Mouse (Mus musculus) ZHBTc4 (cell line): Measurements from ENCODE around the gene Cit.

ENCODE experiments used
- DNase-seq: peaks from one replicate; pipeline ENCODE4 v3.0.0-alpha.2; 2011; ENCODE audit warnings: low read depth, low spot score

The Cit gene

GRCm38 (mm10) chr5:115850250-115851028, 5.4 kb downstream of the Cit start:
- DNase-seq = no peak

GRCm38 (mm10) chr5:115851029-115851365, 5.9 kb downstream of the Cit start:
- no peak for DNase-seq

GRCm38 (mm10) chr5:115852431-115852830, 7.4 kb downstream of the Cit start:
- no peak for DNase-seq

GRCm38 (mm10) chr5:115853691-115854090, 8.6 kb downstream of the Cit start:
- DNase-seq = peak; percentile 64

DNA sequence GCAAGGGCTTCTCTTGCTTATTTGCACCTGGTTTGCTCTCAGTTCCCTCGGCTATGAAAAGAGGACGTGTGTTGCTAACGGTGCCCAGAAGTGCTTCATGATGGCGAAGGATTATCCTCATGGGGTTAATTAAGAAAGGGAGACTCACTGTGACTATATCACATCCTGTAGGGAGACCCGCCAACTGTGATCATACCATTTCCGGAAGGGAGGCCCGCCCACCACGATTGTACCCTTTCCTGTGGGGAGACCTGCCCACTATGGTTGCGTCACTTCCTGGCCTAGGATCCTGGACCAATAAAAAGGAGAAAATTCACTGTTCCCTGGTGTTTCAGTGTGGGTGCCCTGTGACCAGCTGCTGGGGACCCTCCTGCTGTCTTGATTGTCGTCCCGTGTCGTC, 9.3 kb downstream of the Cit start:
- peak; percentile 84 for DNase-seq

- DNase-seq = no peak
These were observed 13.6 kb downstream of the Cit start for GRCm38 (mm10) chr5:115858652-115859051.

DNA sequence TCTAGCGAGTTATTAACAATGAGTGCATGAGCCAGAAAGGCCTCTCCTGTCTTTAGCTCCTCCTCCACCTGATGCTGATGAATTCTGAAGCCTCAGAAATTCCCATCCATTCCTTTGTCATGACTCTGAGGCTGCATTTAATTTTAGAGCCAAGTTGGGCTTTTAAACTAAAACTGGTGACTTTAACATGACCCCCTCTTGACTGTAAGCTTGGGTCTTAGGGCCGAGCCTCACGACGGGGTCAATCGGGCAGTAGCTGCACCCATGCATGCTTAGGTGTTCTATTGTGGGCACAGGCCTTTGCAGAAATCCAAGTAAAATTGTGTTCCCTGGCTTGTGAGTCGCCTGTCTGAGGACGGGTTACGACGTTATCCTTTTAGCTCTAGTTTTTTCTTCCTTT, 14.4 kb downstream of the Cit start:
- no peak for DNase-seq

DNA sequence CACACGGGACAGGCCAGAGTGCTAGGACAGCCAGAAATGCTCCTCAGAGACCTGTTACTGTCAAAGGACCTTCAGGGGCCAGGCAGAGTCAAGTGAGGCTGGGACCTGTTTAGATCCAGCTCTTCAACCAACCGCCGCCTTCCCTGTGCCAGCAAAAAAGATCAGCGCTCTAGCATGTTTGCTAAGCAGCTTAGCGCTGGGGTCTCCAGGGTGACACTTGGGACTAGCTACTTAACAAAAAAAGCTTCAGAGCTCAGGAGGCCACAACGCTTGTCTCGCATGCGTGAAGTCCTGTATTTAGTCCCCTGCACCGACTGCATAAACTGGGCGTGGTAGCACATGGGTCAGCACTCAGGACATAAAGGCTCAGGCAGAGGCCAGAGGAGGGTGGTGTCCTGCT, 16.9 kb downstream of the Cit start:
- DNase-seq = no peak

DNA sequence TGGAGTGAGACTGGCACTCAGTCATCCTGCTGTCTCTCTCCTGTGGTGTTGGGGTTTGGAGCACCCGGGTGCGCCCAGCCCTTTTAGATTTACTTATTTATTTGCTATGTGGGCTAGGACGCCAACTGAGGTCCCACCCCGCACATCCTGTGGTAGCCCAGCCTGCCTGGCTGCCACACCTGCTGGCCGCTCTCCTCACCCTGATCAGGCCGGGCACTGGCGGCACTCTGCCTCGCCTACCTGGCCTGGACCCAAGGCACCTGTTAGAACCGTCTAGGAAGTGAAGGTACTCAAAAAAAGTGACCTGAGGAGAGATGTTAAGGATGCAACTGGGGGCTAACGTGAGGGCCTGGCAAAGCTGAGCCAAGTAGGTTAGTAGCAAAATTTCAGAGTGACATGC, 17.4 kb downstream of the Cit start:
- no peak for DNase-seq

GRCm38 (mm10) chr5:115866296-115866695, 21.2 kb downstream of the Cit start:
- no peak for DNase-seq

DNA sequence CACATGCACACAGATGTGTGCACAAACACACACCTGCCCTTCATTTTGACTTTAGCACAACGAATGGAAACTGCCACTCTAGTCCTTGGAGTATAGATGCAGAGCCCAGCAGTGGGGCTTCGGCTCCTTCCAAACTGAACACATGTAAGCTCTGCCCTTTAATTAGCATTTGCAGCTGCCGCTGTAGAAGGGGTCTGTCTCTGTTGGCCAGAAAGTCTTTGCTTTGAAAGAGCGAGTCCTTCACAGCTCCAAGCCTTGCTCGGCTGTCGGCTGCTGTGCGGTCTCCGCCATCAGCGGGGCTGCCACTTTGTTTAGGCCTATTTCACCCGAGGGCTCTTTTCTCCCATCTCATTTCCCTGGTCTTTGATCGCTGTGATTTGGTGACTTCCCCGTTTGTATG, 23.5 kb downstream of the Cit start:
- no peak for DNase-seq

DNA sequence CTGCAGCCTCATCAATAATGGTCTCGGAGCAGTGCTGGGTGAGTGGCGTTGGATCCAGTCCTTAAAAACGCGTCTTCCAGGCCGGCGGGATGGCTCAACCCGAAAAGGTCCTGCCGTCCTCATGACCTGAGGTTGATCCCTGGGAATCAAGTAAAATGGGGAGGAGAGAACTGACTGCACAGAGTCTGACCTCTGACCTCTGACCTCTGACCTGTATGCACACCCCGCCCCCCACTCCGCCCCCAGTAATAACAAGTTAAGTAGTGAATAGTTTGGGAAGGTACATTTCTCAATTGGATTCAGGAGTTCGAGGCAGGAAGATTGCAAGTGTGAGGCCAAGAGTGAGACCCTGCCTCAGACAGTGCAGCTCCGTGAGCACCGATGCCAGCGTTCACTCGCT, 24.1 kb downstream of the Cit start:
- peak; percentile 58 for DNase-seq

DNA sequence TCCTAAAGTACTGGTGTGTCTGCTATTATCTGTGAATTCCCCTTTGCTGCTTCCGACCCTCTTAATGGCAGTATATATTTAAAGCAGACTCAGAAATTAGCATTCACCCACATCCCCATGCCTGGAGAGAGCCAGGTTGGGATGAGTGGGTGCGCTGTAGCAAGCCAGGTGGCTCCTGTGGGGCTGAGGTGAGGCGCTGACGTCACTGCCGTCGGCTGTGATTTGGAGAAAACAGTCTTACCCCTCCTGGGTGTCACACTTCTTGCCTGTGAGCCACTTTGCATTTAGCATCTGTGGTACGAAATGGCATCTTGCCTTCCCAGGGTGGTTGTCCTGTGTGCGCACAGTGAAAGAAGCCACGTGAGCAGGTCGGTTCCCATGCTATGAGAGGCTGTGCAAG, 26.1 kb downstream of the Cit start:
- DNase-seq = no peak

DNA sequence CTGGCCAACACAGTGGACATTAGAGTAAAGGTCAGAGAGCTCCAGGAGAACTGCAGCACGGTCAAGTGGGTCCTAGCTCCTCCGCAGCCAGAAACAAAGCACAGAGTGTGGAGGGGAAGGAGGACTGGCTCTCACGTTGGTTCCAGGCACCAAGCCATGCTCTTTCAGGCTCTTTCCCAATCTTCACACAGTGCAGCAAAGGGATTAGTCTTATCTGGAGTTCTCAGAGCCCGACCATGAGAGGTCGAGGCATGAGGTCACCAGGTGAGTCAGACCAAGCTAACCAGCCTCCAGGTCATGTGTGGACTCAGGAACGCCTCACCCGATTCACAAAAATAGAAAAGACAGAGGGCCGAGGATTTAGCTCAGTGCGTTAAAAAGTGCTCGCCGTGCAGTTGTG, 27.0 kb downstream of the Cit start:
- no peak for DNase-seq

DNA sequence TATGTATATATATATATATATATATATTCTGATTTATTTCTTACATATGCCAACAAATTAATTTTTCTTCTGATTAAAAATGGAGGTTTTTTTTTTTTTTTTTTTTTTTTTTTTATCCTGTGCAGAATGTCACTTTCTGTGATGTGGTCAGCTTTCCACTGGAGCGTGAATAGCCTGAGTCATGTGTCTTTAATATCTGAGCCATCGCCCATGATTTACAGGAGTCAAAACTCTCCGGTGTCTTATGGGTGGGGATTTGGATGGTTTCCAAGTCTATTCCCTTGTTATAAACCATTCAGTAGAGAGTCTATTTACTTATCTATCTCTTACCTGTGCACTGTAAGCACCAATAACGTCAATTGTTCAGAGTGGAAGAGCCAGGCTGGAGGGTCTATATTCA, 27.9 kb downstream of the Cit start:
- no peak for DNase-seq

DNA sequence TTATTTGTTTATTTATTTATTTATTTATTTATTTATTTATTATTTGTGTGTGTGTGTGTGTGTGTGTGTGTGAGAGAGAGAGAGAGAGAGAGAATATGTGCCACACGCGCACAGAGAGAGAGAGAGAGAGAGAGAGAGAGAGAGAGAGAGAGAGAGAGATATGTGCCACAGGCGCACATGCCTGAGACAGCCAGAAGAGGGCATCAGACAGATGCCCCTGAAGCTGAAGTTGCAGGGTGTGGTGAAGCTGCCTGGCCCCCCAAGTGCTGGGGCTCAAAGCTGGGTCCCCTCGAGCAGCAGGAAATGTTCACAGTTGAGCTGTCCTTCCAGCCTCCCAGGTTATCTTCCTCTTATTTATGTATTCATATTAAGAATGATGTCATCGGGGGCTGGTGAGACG, 32.3 kb downstream of the Cit start:
- DNase-seq = no peak

DNA sequence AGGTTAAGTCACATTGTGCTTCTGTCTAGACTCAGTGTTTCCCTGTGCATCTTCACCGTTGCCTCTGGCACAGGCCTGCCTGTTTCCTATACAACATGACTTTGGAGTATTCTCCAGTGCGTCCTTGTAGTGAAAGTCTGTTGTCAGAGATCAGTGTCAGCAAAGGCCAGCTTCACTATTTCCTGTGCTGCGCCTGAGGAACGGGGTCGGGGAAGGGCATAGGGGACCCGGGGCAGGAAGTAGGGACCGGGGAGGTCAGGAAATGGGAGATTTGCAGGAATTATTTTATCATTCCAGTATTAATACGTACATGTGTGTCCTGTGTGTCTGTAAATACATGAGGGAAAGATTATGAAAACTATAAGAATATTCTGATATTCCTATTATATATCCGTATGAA, 37.1 kb downstream of the Cit start:
- DNase-seq = no peak

GRCm38 (mm10) chr5:115884429-115884828, 39.4 kb downstream of the Cit start:
- DNase-seq = no peak

DNA sequence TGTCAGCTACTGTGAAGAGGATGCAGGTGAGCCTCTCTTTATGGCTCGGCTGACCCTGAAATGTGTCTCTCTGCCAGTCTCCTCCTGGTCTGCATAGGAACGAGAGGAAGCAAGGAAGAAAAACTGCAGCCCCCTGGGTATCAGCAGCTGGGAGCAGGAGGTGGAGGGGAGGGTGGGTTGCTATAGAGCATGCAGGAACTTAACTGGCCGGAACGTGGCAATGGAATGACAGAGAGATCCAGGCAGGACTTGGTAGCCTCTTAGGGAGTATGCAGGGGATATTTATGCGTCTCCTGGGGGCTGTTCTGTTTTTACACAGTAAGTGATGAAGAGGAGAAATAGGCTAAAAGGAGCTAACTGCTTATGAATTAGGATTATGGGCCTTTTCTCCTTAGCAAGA, 48.7 kb downstream of the Cit start:
- no peak for DNase-seq

GRCm38 (mm10) chr5:115897036-115897435, 52.0 kb downstream of the Cit start:
- DNase-seq = no peak

- DNase-seq = peak; percentile 40
These were observed 62.2 kb downstream of the Cit start for GRCm38 (mm10) chr5:115907037-115908009.

DNA sequence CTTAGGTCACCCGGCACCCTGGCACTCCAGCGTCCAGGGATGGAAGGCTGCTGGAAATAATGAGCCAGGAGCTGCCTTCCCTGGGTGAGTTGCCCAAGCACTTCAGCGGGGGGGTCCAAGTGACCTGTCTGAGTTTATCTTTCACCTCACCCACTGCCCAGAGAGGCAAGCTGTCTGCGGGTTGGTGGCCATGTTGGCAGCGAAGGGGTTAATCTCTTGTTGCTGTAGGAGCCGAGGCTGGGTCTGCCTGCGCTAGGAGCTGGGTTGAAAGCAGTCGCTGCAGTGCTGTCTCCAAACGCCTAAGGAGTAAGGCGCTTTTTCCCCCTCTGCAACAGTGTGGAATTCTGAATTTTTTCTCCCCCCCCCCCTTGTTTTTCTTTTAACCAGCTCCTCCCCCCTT, 63.2 kb downstream of the Cit start:
- no peak for DNase-seq

GRCm38 (mm10) chr5:115908699-115909098, 63.6 kb downstream of the Cit start:
- no peak for DNase-seq
